Mouse (Mus musculus) lung, embryonic 16.5 days (tissue): ENCODE data around the gene 0610030E20Rik. TPM values are rescaled to one million over a fixed set of nuclear protein-coding genes. Genes with fewer than 3 reads are reported as not detected.

ENCODE experiments used
- ATAC-seq: fragments of 200-750 bp; cut with Nextera tagmentation; 2 replicates; pipeline ENCODE4 v1.8.0; 2017; ENCODE audit warnings: low read depth, mild to moderate bottlenecking, moderate library complexity
- H3K27ac ChIP-seq: fragments of 300-500 bp; sonication (generic); 2 replicates; pipeline ENCODE4 v1.5.1; 2014; ENCODE audit warnings: mild to moderate bottlenecking, control low read depth, low read length
- H3K27me3 ChIP-seq: fragments of 300-500 bp; sonication (generic); 2 replicates; pipeline ENCODE4 v1.6.1; 2014; ENCODE audit warnings: low read depth, low read length, mixed read lengths; ENCODE audit not compliant: control insufficient read depth, insufficient read depth
- H3K36me3 ChIP-seq: fragments of 300-500 bp; sonication (generic); 2 replicates; pipeline ENCODE4 v1.6.1; 2014; ENCODE audit warnings: low read length; ENCODE audit not compliant: control insufficient read depth, insufficient read depth
- H3K4me1 ChIP-seq: fragments of 300-500 bp; sonication (generic); replicated peaks from 2 replicates; pipeline ENCODE4 v1.6.1; 2014; ENCODE audit warnings: low read length, mixed read lengths; ENCODE audit not compliant: control insufficient read depth, insufficient read depth
- H3K4me2 ChIP-seq: fragments of 300-500 bp; sonication (generic); 2 replicates; pipeline ENCODE4 v1.6.1; 2014; ENCODE audit warnings: low read depth, low read length, control low read depth
- H3K4me3 ChIP-seq: fragments of 300-500 bp; sonication (generic); 2 replicates; pipeline ENCODE4 v1.5.1; 2014; ENCODE audit warnings: mild to moderate bottlenecking, low read length, control low read depth
- H3K9ac ChIP-seq: fragments of 300-500 bp; sonication (generic); 2 replicates; pipeline ENCODE4 v1.6.1; 2014; ENCODE audit warnings: low read length, control low read depth
- H3K9me3 ChIP-seq: fragments of 300-500 bp; sonication (generic); 2 replicates; pipeline ENCODE4 v1.6.1; 2016; ENCODE audit warnings: low read length; ENCODE audit not compliant: control insufficient read depth
- WGBS: fragments of 180-500 bp; shearing (Covaris S2); extraction: QIAGEN DNeasy Blood & Tissue Kit; methylation state at CpG from one replicate; pipeline ENCODE4 v1.1.7; 2014; 5-methylcytosine and 5-hydroxymethylcytosine counted together
- polyA plus RNA-seq: library from polyadenylated mRNA; unstranded; fragments of >200 nt; fragmentation: Nextera tagmentation; extraction: Ambion mirVana; gene quantifications from 2 replicates; pipeline ENCODE4 v1.2.1, GENCODE M21; 2015

0610030E20Rik gene
- polyA plus RNA-seq, 1 experiment from 2014 or later, result 33.2 TPM

DNA sequence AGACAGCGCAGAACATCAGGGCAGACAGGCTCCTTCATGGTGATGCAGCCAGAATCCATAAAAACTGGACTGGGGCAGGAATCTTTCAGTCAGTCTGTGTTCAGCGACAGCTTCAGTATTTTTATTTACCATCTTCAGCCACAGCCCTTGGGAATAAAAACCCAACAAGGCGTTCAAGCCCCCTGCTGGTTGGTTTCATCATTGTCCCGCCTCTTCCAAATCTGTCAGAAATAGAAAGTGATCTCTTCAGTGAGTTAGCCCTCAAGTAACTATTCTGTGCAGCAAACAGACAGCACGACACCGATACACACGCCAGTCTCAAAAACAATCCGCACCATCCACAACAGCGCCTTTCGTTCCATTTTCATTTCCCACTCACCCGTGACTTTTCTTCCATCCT lies 28.1 kb upstream of the 0610030E20Rik start:
- WGBS, result 74% methylated on average over 11 of the region's 11 CpGs
- Histone ChIP-seq H3K4me2 (no peak overlapping the region), H3K4me3 (no peak overlapping the region), H3K27me3 (no peaks in the 10 kb centered on the region), H3K27ac (no peak overlapping the region), H3K36me3 (peaks cover 43% of the 10 kb centered on the region), H3K4me1 (no peaks in the 10 kb centered on the region), H3K9ac (no peak overlapping the region), H3K9me3 (no peaks in the 10 kb centered on the region)
- no peak for ATAC-seq

DNA sequence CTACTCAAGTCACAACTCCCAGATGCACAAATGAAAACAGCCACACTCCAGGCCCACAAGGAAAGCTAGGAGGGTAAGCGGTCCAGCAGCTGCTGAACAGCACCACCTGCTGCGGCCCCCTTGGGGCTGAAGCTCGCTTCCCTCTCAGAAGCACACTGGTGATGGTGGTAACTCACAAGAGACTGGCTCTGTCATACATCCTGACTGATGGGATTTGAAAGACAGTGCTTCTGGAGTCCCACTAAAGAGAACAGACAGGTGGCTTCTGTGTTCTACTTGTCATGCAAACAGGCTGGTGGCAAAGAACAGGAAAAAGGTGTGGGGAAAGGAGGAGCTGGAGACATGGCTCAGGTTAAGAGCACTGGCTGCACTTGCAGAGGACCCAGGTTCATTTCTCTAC lies 24.2 kb upstream of the 0610030E20Rik start:
- H3K27me3 ChIP-seq, result no peaks in the 10 kb centered on the region
- H3K9me3 ChIP-seq, result no peaks in the 10 kb centered on the region
- H3K9ac ChIP-seq, result no peak overlapping the region
- ATAC-seq, result no peak
- H3K36me3 ChIP-seq, result peaks cover 54% of the 10 kb centered on the region
- H3K4me3 ChIP-seq, result no peak overlapping the region
- WGBS, result 90% methylated on average over 3 of the region's 3 CpGs
- H3K4me1 ChIP-seq, result no peaks in the 10 kb centered on the region
- no peak overlapping the region for H3K4me2 ChIP-seq
- no peak overlapping the region for H3K27ac ChIP-seq

DNA sequence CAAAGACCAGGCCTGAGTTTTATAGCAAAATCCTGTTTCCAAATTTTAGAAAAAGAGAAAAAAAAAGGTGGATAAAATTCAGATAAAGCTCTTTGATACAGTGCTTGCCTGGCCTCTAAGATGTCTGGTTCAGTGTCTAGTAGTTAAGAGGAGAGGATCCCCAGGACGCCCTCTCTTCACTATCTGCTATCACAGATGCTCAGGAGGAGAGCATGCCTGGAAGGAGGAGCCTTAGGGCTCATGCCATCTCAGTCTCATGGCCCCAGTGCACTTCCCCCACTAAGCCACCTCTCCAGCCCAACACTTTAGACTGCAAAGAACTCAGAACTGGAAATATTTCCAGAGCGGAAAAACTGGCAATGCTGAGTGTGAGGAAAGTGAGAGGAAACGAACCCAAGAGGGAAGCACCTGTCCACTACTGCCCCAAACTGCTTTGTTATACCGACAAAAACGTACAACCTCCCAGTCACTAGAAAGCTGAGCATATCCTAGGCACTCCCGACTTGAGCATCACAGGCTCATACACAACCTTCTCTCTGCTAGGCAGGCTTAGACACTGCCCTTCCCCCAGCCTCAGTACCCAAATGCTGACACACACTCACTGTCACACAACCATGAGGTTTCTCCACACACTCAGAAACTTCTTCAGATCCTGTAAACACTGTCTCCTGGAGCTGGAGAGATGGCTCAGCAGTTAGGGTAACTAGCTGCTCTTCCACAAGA lies 23.2 kb upstream of the 0610030E20Rik start:
- Histone ChIP-seq H3K4me3 (no peak overlapping the region), H3K9me3 (no peaks in the 10 kb centered on the region), H3K27me3 (no peaks in the 10 kb centered on the region), H3K9ac (no peak overlapping the region), H3K4me2 (no peak overlapping the region), H3K36me3 (peaks cover 58% of the 10 kb centered on the region), H3K4me1 (no peaks in the 10 kb centered on the region), H3K27ac (no peak overlapping the region)
- 87% methylated on average over 6 of the region's 6 CpGs for WGBS
- ATAC-seq, result no peak

- Histone ChIP-seq H3K36me3 (peaks cover 53% of the 10 kb centered on the region), H3K27me3 (no peaks in the 10 kb centered on the region), H3K4me3 (no peak overlapping the region), H3K27ac (no peak overlapping the region), H3K4me1 (no peaks in the 10 kb centered on the region), H3K4me2 (no peak overlapping the region), H3K9ac (no peak overlapping the region), H3K9me3 (no peaks in the 10 kb centered on the region)
- peak; percentile 23; the same call in 1 of the 2 replicates for ATAC-seq
- WGBS, result 54% methylated on average over 6 of the region's 6 CpGs
Observed at GRCm38 (mm10) chr6:72326274-72326673, 20.8 kb upstream of the 0610030E20Rik start.

GRCm38 (mm10) chr6:72329019-72329418 lies 18.1 kb upstream of the 0610030E20Rik start:
- ATAC-seq, result no peak
- Histone ChIP-seq H3K9me3 (no peaks in the 10 kb centered on the region), H3K36me3 (peaks cover 34% of the 10 kb centered on the region), H3K4me3 (no peak overlapping the region), H3K27me3 (no peaks in the 10 kb centered on the region), H3K9ac (no peak overlapping the region), H3K27ac (no peak overlapping the region), H3K4me2 (no peak overlapping the region), H3K4me1 (no peaks in the 10 kb centered on the region)
- WGBS, result 88% methylated on average over 5 of the region's 5 CpGs

GRCm38 (mm10) chr6:72330133-72330532 lies 17.0 kb upstream of the 0610030E20Rik start:
- no peak for ATAC-seq
- Histone ChIP-seq H3K4me1 (no peaks in the 10 kb centered on the region), H3K36me3 (peaks cover 29% of the 10 kb centered on the region), H3K4me3 (no peak overlapping the region), H3K4me2 (no peak overlapping the region), H3K27ac (no peak overlapping the region), H3K9me3 (no peaks in the 10 kb centered on the region), H3K9ac (no peak overlapping the region), H3K27me3 (no peaks in the 10 kb centered on the region)
- WGBS, result 88% methylated on average over 4 of the region's 4 CpGs

- ATAC-seq, result no peak
- Histone ChIP-seq H3K4me1 (no peaks in the 10 kb centered on the region), H3K36me3 (peaks cover 35% of the 10 kb centered on the region), H3K4me2 (no peak overlapping the region), H3K27ac (no peak overlapping the region), H3K9ac (no peak overlapping the region), H3K27me3 (no peaks in the 10 kb centered on the region), H3K4me3 (no peak overlapping the region), H3K9me3 (no peaks in the 10 kb centered on the region)
- 69% methylated on average over 5 of the region's 5 CpGs for WGBS
Observed at GRCm38 (mm10) chr6:72333111-72333510, 14.0 kb upstream of the 0610030E20Rik start.

DNA sequence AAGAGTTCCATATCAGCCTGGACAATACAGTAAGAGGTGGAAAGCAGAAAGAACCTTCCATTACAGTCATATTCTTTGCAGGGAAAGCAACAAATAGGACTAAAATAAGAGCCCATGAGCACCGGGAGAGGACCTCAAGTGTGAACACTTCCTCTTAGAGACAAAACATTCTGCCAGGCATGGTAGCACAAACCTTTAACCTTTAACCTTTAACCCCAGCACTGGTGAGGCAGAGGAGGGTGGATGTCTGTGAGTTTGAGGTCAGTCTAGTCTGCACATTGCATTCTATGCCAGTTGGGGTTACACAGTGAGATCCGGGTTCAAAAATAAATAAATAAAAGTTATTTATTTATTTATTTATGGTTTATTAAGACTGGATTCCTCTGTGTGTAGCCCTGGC lies 6.6 kb upstream of the 0610030E20Rik start:
- H3K9me3 ChIP-seq, result no peaks in the 10 kb centered on the region
- peaks cover 21% of the 10 kb centered on the region for H3K36me3 ChIP-seq
- peaks cover 9% of the 10 kb centered on the region for H3K4me1 ChIP-seq
- no peak for ATAC-seq
- no peak overlapping the region for H3K27ac ChIP-seq
- H3K4me2 ChIP-seq, result no peak overlapping the region
- H3K27me3 ChIP-seq, result no peaks in the 10 kb centered on the region
- no peak overlapping the region for H3K4me3 ChIP-seq
- H3K9ac ChIP-seq, result no peak overlapping the region
- 49% methylated on average over 2 of the region's 2 CpGs for WGBS

DNA sequence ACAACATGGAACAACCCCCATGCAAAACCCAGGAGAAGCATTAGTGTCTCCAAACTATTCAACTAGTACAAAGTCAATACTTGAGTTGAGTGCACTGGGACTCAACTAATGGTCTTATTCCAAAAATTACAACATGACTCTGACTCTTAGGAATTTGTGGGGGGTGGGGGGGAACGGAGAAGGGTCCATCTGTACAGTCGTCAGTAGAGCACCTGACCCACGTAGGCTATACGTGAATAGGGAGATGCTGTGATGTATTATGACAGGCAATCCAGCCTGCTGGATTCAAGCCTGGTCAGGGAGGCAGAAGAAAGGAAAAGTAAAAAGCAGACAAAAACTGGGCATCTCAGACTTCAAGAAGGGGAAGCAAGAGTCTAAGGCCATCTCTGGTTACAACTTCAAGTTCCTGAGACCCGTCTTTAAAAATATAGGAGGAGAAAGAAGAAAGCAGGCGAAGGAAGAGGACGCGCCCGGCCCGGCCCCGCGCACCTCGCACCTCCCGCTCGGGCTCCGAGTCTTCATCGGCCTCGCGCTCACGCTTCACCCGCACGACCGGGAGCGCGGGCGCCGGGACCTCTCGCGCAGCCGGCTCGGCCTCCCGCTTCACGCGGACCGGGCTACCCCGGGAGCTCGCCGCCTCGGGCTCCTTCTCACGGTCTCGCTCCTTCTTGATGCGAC lies 2.6 kb upstream of the 0610030E20Rik start:
- no peaks in the 10 kb centered on the region for H3K9me3 ChIP-seq
- ATAC-seq, result peak; percentile 30
- H3K27ac ChIP-seq, result peak overlapping the region; percentile 1; the same call in 1 of the 2 replicates
- H3K4me1 ChIP-seq, result peaks cover 26% of the 10 kb centered on the region
- under 1% methylated on average over 40 of the region's 42 CpGs for WGBS
- peak overlapping the region; percentile 67 for H3K9ac ChIP-seq
- H3K4me2 ChIP-seq, result peak overlapping the region; percentile 86
- H3K4me3 ChIP-seq, result peak overlapping the region; percentile 59
- no peaks in the 10 kb centered on the region for H3K27me3 ChIP-seq
- H3K36me3 ChIP-seq, result peaks cover 2% of the 10 kb centered on the region; the same call in 1 of the 2 replicates
